Mouse (Mus musculus): Measurements from ENCODE around the gene Gm21083. TPM values are rescaled to one million over a fixed set of nuclear protein-coding genes. Genes with fewer than 3 reads are reported as not detected.
"Not testable (repeated sequence)": the region's sequence is repeated elsewhere in the genome, so short reads cannot be mapped to it uniquely, and the experiment has no call there.

Gene Gm21083
- polyA plus RNA-seq, 1 experiment = not detected

- not testable (repeated sequence) for H3K4me3 ChIP-seq (ENCODE audit: low read depth, low read length); H3K27me3 ChIP-seq (ENCODE audit: control insufficient read depth, insufficient read depth, low read length, poor library complexity, severe bottlenecking); H3K36me3 ChIP-seq (ENCODE audit: control insufficient read depth, insufficient read depth, low read length, poor library complexity, severe bottlenecking); H3K9ac ChIP-seq (ENCODE audit: low read depth, poor library complexity, severe bottlenecking); H3K9me3 ChIP-seq (replicated peaks; ENCODE audit: control insufficient read depth, insufficient read depth, low read length, poor library complexity, severe bottlenecking); H3K4me1 ChIP-seq (ENCODE audit: control insufficient read depth, insufficient read depth, low read length); H3K27ac ChIP-seq (ENCODE audit: insufficient read depth, low read length)
These were observed 13.5 kb downstream of the Gm21083 start for GRCm38 (mm10) chr5:15590635-15591034.

GRCm38 (mm10) chr5:15591577-15591976, 14.4 kb downstream of the Gm21083 start:
- H3K9me3 ChIP-seq (replicated peaks; ENCODE audit: control insufficient read depth, insufficient read depth, low read length, poor library complexity, severe bottlenecking); H3K27me3 ChIP-seq (ENCODE audit: control insufficient read depth, insufficient read depth, low read length, poor library complexity, severe bottlenecking); H3K4me3 ChIP-seq (ENCODE audit: low read depth, low read length); H3K9ac ChIP-seq (ENCODE audit: low read depth, poor library complexity, severe bottlenecking); H3K4me1 ChIP-seq (ENCODE audit: control insufficient read depth, insufficient read depth, low read length); H3K36me3 ChIP-seq (ENCODE audit: control insufficient read depth, insufficient read depth, low read length, poor library complexity, severe bottlenecking); H3K27ac ChIP-seq (ENCODE audit: insufficient read depth, low read length): not testable (repeated sequence)

- not testable (repeated sequence) for H3K4me1 ChIP-seq (ENCODE audit: control insufficient read depth, insufficient read depth, low read length); H3K9ac ChIP-seq (ENCODE audit: low read depth, poor library complexity, severe bottlenecking); H3K4me3 ChIP-seq (ENCODE audit: low read depth, low read length); H3K27me3 ChIP-seq (ENCODE audit: control insufficient read depth, insufficient read depth, low read length, poor library complexity, severe bottlenecking); H3K27ac ChIP-seq (ENCODE audit: insufficient read depth, low read length); H3K36me3 ChIP-seq (ENCODE audit: control insufficient read depth, insufficient read depth, low read length, poor library complexity, severe bottlenecking); H3K9me3 ChIP-seq (replicated peaks; ENCODE audit: control insufficient read depth, insufficient read depth, low read length, poor library complexity, severe bottlenecking)
These were observed 21.7 kb downstream of the Gm21083 start for GRCm38 (mm10) chr5:15598831-15599230.

GRCm38 (mm10) chr5:15600342-15600741, 23.2 kb downstream of the Gm21083 start:
- H3K27me3 ChIP-seq (ENCODE audit: control insufficient read depth, insufficient read depth, low read length, poor library complexity, severe bottlenecking); H3K4me3 ChIP-seq (ENCODE audit: low read depth, low read length); H3K36me3 ChIP-seq (ENCODE audit: control insufficient read depth, insufficient read depth, low read length, poor library complexity, severe bottlenecking); H3K27ac ChIP-seq (ENCODE audit: insufficient read depth, low read length); H3K4me1 ChIP-seq (ENCODE audit: control insufficient read depth, insufficient read depth, low read length); H3K9me3 ChIP-seq (replicated peaks; ENCODE audit: control insufficient read depth, insufficient read depth, low read length, poor library complexity, severe bottlenecking); H3K9ac ChIP-seq (ENCODE audit: low read depth, poor library complexity, severe bottlenecking): not testable (repeated sequence)

GRCm38 (mm10) chr5:15601481-15601880, 24.3 kb downstream of the Gm21083 start:
- H3K9ac ChIP-seq (ENCODE audit: low read depth, poor library complexity, severe bottlenecking); H3K4me3 ChIP-seq (ENCODE audit: low read depth, low read length); H3K36me3 ChIP-seq (ENCODE audit: control insufficient read depth, insufficient read depth, low read length, poor library complexity, severe bottlenecking); H3K4me1 ChIP-seq (ENCODE audit: control insufficient read depth, insufficient read depth, low read length); H3K27ac ChIP-seq (ENCODE audit: insufficient read depth, low read length); H3K9me3 ChIP-seq (replicated peaks; ENCODE audit: control insufficient read depth, insufficient read depth, low read length, poor library complexity, severe bottlenecking); H3K27me3 ChIP-seq (ENCODE audit: control insufficient read depth, insufficient read depth, low read length, poor library complexity, severe bottlenecking): not testable (repeated sequence)

- H3K27ac ChIP-seq (ENCODE audit: insufficient read depth, low read length); H3K36me3 ChIP-seq (ENCODE audit: control insufficient read depth, insufficient read depth, low read length, poor library complexity, severe bottlenecking); H3K4me1 ChIP-seq (ENCODE audit: control insufficient read depth, insufficient read depth, low read length); H3K27me3 ChIP-seq (ENCODE audit: control insufficient read depth, insufficient read depth, low read length, poor library complexity, severe bottlenecking); H3K9me3 ChIP-seq (replicated peaks; ENCODE audit: control insufficient read depth, insufficient read depth, low read length, poor library complexity, severe bottlenecking); H3K4me3 ChIP-seq (ENCODE audit: low read depth, low read length); H3K9ac ChIP-seq (ENCODE audit: low read depth, poor library complexity, severe bottlenecking): not testable (repeated sequence)
These were observed 24.8 kb downstream of the Gm21083 start for GRCm38 (mm10) chr5:15601960-15602359.

- H3K27me3 ChIP-seq (ENCODE audit: control insufficient read depth, insufficient read depth, low read length, poor library complexity, severe bottlenecking); H3K4me1 ChIP-seq (ENCODE audit: control insufficient read depth, insufficient read depth, low read length); H3K9me3 ChIP-seq (replicated peaks; ENCODE audit: control insufficient read depth, insufficient read depth, low read length, poor library complexity, severe bottlenecking); H3K9ac ChIP-seq (ENCODE audit: low read depth, poor library complexity, severe bottlenecking); H3K36me3 ChIP-seq (ENCODE audit: control insufficient read depth, insufficient read depth, low read length, poor library complexity, severe bottlenecking); H3K4me3 ChIP-seq (ENCODE audit: low read depth, low read length); H3K27ac ChIP-seq (ENCODE audit: insufficient read depth, low read length): not testable (repeated sequence)
These were observed 25.4 kb downstream of the Gm21083 start for GRCm38 (mm10) chr5:15602424-15602947.

GRCm38 (mm10) chr5:15603008-15603407, 25.9 kb downstream of the Gm21083 start:
- H3K27ac ChIP-seq (ENCODE audit: insufficient read depth, low read length); H3K4me1 ChIP-seq (ENCODE audit: control insufficient read depth, insufficient read depth, low read length); H3K36me3 ChIP-seq (ENCODE audit: control insufficient read depth, insufficient read depth, low read length, poor library complexity, severe bottlenecking); H3K4me3 ChIP-seq (ENCODE audit: low read depth, low read length); H3K9ac ChIP-seq (ENCODE audit: low read depth, poor library complexity, severe bottlenecking); H3K9me3 ChIP-seq (replicated peaks; ENCODE audit: control insufficient read depth, insufficient read depth, low read length, poor library complexity, severe bottlenecking); H3K27me3 ChIP-seq (ENCODE audit: control insufficient read depth, insufficient read depth, low read length, poor library complexity, severe bottlenecking): not testable (repeated sequence)

- H3K4me1 ChIP-seq (ENCODE audit: control insufficient read depth, insufficient read depth, low read length); H3K9ac ChIP-seq (ENCODE audit: low read depth, poor library complexity, severe bottlenecking); H3K27me3 ChIP-seq (ENCODE audit: control insufficient read depth, insufficient read depth, low read length, poor library complexity, severe bottlenecking); H3K27ac ChIP-seq (ENCODE audit: insufficient read depth, low read length); H3K9me3 ChIP-seq (replicated peaks; ENCODE audit: control insufficient read depth, insufficient read depth, low read length, poor library complexity, severe bottlenecking); H3K36me3 ChIP-seq (ENCODE audit: control insufficient read depth, insufficient read depth, low read length, poor library complexity, severe bottlenecking); H3K4me3 ChIP-seq (ENCODE audit: low read depth, low read length): not testable (repeated sequence)
These were observed 26.5 kb downstream of the Gm21083 start for GRCm38 (mm10) chr5:15603585-15603984.

- not testable (repeated sequence) for H3K36me3 ChIP-seq (ENCODE audit: control insufficient read depth, insufficient read depth, low read length, poor library complexity, severe bottlenecking); H3K4me1 ChIP-seq (ENCODE audit: control insufficient read depth, insufficient read depth, low read length); H3K27me3 ChIP-seq (ENCODE audit: control insufficient read depth, insufficient read depth, low read length, poor library complexity, severe bottlenecking); H3K9me3 ChIP-seq (replicated peaks; ENCODE audit: control insufficient read depth, insufficient read depth, low read length, poor library complexity, severe bottlenecking); H3K9ac ChIP-seq (ENCODE audit: low read depth, poor library complexity, severe bottlenecking); H3K4me3 ChIP-seq (ENCODE audit: low read depth, low read length); H3K27ac ChIP-seq (ENCODE audit: insufficient read depth, low read length)
These were observed 29.5 kb downstream of the Gm21083 start for GRCm38 (mm10) chr5:15606677-15607076.

All from ES-Bruce4 (cell line).